Mouse (Mus musculus): ENCODE data around the gene Mrps18b. TPM values are rescaled to one million over a fixed set of nuclear protein-coding genes. Genes with fewer than 3 reads are reported as not detected.

Mrps18b gene
- polyA plus RNA-seq (2014; fragmentation: Illumina TruSeq; extraction: RNeasy Lipid Tissue Mini Kit (QIAGEN cat#74804); ENCODE audit: low read depth, low replicate concordance) = 22.7 TPM

GRCm38 (mm10) chr17:35916297-35917142 is at the start of gene Mrps18b, which contains the start of gene Ppp1r10:
TSS of gene Mrps18b (minus strand) at chr17:35916389.
TSS of gene Ppp1r10 (plus strand) at chr17:35916434.

DNA sequence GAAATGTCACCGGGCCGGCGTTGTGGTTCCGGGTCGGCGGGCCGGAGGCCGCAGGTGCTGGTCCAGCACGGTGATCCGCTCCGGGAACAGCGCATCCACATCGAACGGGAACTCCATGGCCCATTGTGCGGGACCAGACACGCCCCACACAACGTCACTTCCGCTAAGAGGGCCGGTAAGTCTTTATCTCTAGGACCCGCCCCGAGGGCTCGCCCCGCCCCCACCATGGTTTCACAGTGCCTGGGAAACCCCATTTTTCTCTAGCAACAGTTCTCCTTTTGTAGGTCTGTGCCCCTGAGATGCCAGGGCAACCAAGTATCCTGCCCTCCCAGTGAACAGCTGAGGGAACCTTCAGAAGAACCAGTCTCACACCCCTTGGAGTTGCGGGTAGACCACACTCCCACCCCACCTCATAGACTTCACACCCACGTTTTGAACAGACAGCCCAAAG is 6.2 kb downstream of the Mrps18b start, which contains the start of gene Atat1:
Atat1 (minus strand) TSS at position 157 of the 451 bp plus-strand sequence.

DNA sequence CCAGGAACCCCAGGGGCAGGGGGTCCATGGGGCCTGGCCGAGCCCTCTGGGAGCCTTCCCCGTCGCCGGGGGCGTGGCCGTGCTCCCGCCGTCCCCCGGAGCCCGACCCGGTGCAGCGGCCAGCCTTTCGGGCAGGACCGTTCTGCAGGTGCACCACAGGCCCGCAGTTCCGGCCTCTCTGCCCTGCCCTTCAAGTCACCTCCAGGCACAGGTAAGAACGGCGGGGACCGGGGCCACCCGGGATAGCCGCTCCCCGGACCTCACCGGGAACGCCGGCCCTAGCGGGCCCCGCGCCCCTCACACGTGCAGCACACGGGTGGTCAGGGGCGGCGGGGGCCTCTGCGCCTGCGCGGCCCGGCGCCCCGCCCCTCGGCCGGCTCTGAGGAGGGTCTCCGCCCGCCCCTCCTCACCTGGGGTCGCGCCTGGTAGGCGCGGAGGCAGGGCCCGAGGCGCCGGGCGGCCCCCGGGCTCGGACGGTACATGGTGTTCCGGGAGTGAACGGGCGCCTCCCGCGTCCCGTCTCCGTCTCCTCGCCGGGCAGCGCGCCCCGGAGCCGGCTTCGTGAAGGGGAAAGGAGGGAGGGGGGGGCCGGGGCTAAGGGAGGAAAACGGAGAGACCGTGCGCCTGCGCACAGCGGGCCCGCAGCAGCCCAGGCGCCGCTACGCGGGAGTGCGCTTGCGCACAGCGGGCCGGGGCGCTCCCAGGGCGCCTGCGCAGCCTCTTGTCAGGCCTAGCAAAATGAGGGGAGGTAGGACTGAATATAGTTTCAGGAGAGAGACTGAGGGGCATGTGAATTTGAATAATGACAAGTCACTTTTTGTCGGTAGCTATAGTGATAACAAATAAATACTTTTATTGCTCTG is 19.2 kb downstream of the Mrps18b start, which contains the start of gene 2310061I04Rik:
2310061I04Rik (minus strand) TSS at position 651 of the 863 bp plus-strand sequence.

DNA sequence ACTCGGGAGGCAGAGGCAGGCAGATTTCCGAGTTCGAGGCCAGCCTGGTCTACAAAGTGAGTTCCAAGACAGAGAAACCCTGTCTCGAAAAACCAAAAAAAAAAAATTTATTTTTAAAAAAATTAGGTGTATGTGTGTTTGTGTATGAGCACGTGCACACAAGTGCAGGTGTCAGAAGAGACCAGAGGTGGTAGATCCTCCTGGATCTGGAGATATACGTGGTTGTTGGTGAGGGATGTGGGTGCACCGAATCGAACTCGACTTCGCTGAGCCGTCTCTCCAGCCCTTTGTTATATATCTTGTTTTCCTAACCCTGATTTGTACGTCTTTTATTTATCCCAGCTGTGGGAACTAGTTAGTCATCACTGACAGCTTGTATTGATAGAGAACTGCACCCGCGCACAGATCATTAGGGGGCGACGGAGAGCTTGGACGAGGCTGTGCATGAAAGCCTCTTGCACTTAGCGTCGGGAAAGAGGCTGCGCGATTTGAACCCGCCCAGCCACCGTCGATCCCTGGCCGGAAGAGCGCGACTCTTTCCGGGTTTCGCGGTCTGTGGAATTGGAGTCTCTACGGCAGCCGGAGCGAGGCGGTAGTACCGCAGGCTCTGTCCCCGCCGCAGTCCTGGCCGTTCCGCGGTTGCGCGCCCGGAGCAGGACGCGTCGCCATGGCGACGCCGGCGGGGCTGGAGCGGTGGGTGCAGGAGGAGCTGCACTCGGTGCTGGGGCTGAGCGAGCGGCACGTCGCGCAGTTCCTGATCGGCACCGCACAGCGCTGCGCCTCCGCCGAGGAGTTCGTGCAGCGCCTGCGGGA is 36.7 kb downstream of the Mrps18b start, which contains the start of gene Dhx16:
Dhx16 (plus strand) TSS at position 575 of the 813 bp plus-strand sequence.

DNA sequence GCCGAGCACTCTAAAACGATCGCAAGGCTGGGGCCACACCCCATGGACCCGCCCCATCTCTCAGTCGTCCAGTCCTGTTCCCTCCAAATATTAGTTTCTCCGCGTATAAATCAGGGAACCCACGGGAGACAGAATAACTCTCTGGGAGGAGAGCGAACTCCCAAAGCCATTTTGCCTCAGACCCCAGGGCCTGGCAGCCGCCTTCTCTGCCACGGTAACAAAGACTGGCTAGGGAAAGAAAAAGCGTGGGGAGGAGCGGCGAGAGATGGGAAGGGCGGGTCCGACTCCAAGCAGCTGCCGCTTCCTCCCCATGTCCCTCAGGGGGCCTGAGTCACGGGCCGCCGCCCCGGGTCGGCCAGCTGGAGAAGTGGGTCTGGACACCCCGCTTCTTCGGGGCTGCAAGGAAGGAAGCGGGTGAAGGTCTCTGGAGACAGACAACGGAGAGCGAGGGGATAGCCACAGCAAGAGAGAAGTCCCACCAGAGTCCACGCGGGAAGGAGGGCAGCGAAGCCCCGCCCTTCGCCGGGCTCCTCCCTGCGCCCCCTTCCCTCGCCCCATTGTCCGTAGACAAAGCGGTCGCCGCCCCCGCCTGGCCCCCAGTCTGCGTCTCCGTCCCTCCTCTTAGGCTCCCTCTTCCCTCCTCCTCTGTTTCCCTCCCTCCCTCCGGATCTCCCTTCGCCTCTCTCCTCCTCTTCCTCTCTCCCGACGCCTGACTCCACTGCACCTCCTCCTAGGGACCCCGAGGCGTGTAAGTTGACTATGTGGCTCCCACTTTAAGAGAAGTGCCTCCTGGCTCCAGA is 50.5 kb downstream of the Mrps18b start, which contains the start of gene Ppp1r18:
Ppp1r18 (plus strand) TSS at position 113 of the 800 bp plus-strand sequence.

DNA sequence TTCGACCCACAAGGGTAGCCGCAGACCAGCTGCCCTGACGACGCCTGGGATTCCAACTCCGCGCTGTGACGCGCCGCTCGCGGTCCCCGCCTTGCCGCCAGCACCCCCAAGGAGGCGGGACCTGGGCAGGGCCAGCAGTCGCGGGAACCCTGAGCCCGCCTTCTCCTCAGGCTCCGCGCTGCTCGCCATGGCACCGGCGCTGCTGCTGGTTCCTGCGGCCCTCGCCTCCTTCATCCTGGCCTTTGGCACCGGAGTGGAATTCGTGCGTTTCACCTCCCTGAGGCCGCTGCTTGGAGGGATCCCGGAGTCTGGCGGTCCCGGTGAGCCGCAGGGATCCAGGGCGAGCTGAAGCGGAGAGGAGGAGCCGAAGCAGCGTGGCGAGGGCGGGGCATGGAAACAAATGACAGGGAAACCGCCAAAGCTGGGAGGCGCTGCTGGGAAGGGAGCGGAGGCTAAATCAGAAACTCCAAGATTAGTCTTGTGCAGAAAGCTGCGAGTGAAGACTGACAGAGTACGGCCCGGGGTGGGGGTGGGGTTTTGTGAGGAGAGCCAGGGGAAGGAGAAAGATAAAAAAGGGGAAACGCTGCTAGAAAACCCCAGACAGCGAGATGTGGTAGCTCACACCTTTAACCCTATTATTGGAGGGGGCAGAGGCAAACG is 54.9 kb downstream of the Mrps18b start, which contains the start of gene Nrm:
Nrm (plus strand) TSS at position 121 of the 660 bp plus-strand sequence.

Other genes starting within 250 kb of the Mrps18b start
- 0.29 TPM for gene Vars2, start 248.8 kb downstream of the Mrps18b start, polyA plus RNA-seq (2014; fragmentation: Illumina TruSeq; extraction: RNeasy Lipid Tissue Mini Kit (QIAGEN cat#74804); ENCODE audit: low read depth, low replicate concordance)
- gene Gtf2h4, start 242.7 kb downstream of the Mrps18b start, polyA plus RNA-seq (2014; fragmentation: Illumina TruSeq; extraction: RNeasy Lipid Tissue Mini Kit (QIAGEN cat#74804); ENCODE audit: low read depth, low replicate concordance) = 2.7 TPM
- gene Ddr1, start 211.8 kb downstream of the Mrps18b start, polyA plus RNA-seq (2014; fragmentation: Illumina TruSeq; extraction: RNeasy Lipid Tissue Mini Kit (QIAGEN cat#74804); ENCODE audit: low read depth, low replicate concordance) = 0.95 TPM
- gene Ier3, start 94.7 kb downstream of the Mrps18b start, polyA plus RNA-seq (2014; fragmentation: Illumina TruSeq; extraction: RNeasy Lipid Tissue Mini Kit (QIAGEN cat#74804); ENCODE audit: low read depth, low replicate concordance) = 0.32 TPM
- 1.6 TPM for gene Flot1, start 93.2 kb downstream of the Mrps18b start, polyA plus RNA-seq (2014; fragmentation: Illumina TruSeq; extraction: RNeasy Lipid Tissue Mini Kit (QIAGEN cat#74804); ENCODE audit: low read depth, low replicate concordance)
- gene Tubb5, start 78.1 kb downstream of the Mrps18b start, polyA plus RNA-seq (2014; fragmentation: Illumina TruSeq; extraction: RNeasy Lipid Tissue Mini Kit (QIAGEN cat#74804); ENCODE audit: low read depth, low replicate concordance) = 13.0 TPM
- gene Mdc1, start 74.9 kb downstream of the Mrps18b start, polyA plus RNA-seq (2014; fragmentation: Illumina TruSeq; extraction: RNeasy Lipid Tissue Mini Kit (QIAGEN cat#74804); ENCODE audit: low read depth, low replicate concordance) = 90.7 TPM
- 27.0 TPM for gene Nrm, start 55.1 kb downstream of the Mrps18b start, polyA plus RNA-seq (2014; fragmentation: Illumina TruSeq; extraction: RNeasy Lipid Tissue Mini Kit (QIAGEN cat#74804); ENCODE audit: low read depth, low replicate concordance)
- 4.9 TPM for gene Ppp1r18, start 50.8 kb downstream of the Mrps18b start, polyA plus RNA-seq (2014; fragmentation: Illumina TruSeq; extraction: RNeasy Lipid Tissue Mini Kit (QIAGEN cat#74804); ENCODE audit: low read depth, low replicate concordance)
- 55.0 TPM for gene Dhx16, start 36.6 kb downstream of the Mrps18b start, polyA plus RNA-seq (2014; fragmentation: Illumina TruSeq; extraction: RNeasy Lipid Tissue Mini Kit (QIAGEN cat#74804); ENCODE audit: low read depth, low replicate concordance)
- gene 2310061I04Rik, start 19.0 kb downstream of the Mrps18b start, polyA plus RNA-seq (2014; fragmentation: Illumina TruSeq; extraction: RNeasy Lipid Tissue Mini Kit (QIAGEN cat#74804); ENCODE audit: low read depth, low replicate concordance) = 51.0 TPM
- 26.8 TPM for gene Atat1, start 6.3 kb downstream of the Mrps18b start, polyA plus RNA-seq (2014; fragmentation: Illumina TruSeq; extraction: RNeasy Lipid Tissue Mini Kit (QIAGEN cat#74804); ENCODE audit: low read depth, low replicate concordance)
- gene Ppp1r10, start within 50 bp of the Mrps18b start, polyA plus RNA-seq (2014; fragmentation: Illumina TruSeq; extraction: RNeasy Lipid Tissue Mini Kit (QIAGEN cat#74804); ENCODE audit: low read depth, low replicate concordance) = 162 TPM
- gene Abcf1, start 53.4 kb upstream of the Mrps18b start, polyA plus RNA-seq (2014; fragmentation: Illumina TruSeq; extraction: RNeasy Lipid Tissue Mini Kit (QIAGEN cat#74804); ENCODE audit: low read depth, low replicate concordance) = 95.3 TPM
- 5.8 TPM for gene Gnl1, start 63.5 kb upstream of the Mrps18b start, polyA plus RNA-seq (2014; fragmentation: Illumina TruSeq; extraction: RNeasy Lipid Tissue Mini Kit (QIAGEN cat#74804); ENCODE audit: low read depth, low replicate concordance)
- gene Prr3, start 63.8 kb upstream of the Mrps18b start, polyA plus RNA-seq (2014; fragmentation: Illumina TruSeq; extraction: RNeasy Lipid Tissue Mini Kit (QIAGEN cat#74804); ENCODE audit: low read depth, low replicate concordance) = 8.7 TPM
- 0.13 TPM for gene H2-T24, start 104.2 kb upstream of the Mrps18b start, polyA plus RNA-seq (2014; fragmentation: Illumina TruSeq; extraction: RNeasy Lipid Tissue Mini Kit (QIAGEN cat#74804); ENCODE audit: low read depth, low replicate concordance)
- gene H2-T23, start 116.5 kb upstream of the Mrps18b start, polyA plus RNA-seq (2014; fragmentation: Illumina TruSeq; extraction: RNeasy Lipid Tissue Mini Kit (QIAGEN cat#74804); ENCODE audit: low read depth, low replicate concordance) = 0.38 TPM
- 0.71 TPM for gene H2-T22, start 126.4 kb upstream of the Mrps18b start, polyA plus RNA-seq (2014; fragmentation: Illumina TruSeq; extraction: RNeasy Lipid Tissue Mini Kit (QIAGEN cat#74804); ENCODE audit: low read depth, low replicate concordance)
- not detected for gene Gm6034, start 126.6 kb upstream of the Mrps18b start, polyA plus RNA-seq (2014; fragmentation: Illumina TruSeq; extraction: RNeasy Lipid Tissue Mini Kit (QIAGEN cat#74804); ENCODE audit: low read depth, low replicate concordance)
- not detected for gene Gm11127, start 142.0 kb upstream of the Mrps18b start, polyA plus RNA-seq (2014; fragmentation: Illumina TruSeq; extraction: RNeasy Lipid Tissue Mini Kit (QIAGEN cat#74804); ENCODE audit: low read depth, low replicate concordance)
- gene Gm19684, start 205.3 kb upstream of the Mrps18b start, polyA plus RNA-seq (2014; fragmentation: Illumina TruSeq; extraction: RNeasy Lipid Tissue Mini Kit (QIAGEN cat#74804); ENCODE audit: low read depth, low replicate concordance) = not detected
- gene Gm7030, start 213.0 kb upstream of the Mrps18b start, polyA plus RNA-seq (2014; fragmentation: Illumina TruSeq; extraction: RNeasy Lipid Tissue Mini Kit (QIAGEN cat#74804); ENCODE audit: low read depth, low replicate concordance) = not detected

Measured in testis, adult 10 weeks (tissue).